Mouse (Mus musculus) G1E (cell line): ENCODE measurements around the gene Nqo1.

Experiments
- CTCF ChIP-seq: IDR thresholded peaks from 2 replicates; pipeline ENCODE4 v1.5.1; 2012; ENCODE audit warnings: low read depth, low read length, inconsistent platforms, mixed read lengths
- GATA1 ChIP-seq: IDR thresholded peaks from 2 replicates; pipeline ENCODE4 v1.6.1; 2012; ENCODE audit warnings: borderline replicate concordance, low read length, inconsistent platforms, mixed read lengths
- POLR2AphosphoS5 ChIP-seq: IDR thresholded peaks from 2 replicates; pipeline ENCODE4 v1.6.1; 2012; ENCODE audit warnings: low read depth, low read length, inconsistent platforms; ENCODE audit not compliant: insufficient replicate concordance
- TAL1 ChIP-seq: conservative IDR thresholded peaks from 2 replicates; pipeline ENCODE4 v1.6.1; 2012; ENCODE audit warnings: low read depth, low read length, inconsistent platforms, mixed read lengths

DNA sequence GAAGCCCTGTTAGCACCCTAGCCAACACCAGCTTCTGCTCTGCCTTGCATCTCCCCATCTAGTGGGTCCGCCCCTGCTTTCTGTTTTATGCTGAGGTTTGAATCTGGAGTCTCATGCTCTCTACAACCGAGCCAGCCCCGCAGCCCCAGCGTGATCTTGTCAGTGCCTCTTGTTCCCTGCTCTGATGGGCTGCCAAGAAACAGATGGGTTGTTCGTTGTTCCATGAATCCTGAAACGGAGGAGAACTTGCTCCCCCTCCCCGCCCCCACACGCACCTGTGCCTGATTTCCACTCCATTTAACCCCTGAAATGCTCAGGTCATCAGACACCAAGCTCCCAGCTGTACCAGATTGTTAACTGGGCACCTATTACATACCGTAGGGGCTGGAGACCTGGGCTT is 3.5 kb downstream of the Nqo1 start:
- TF ChIP-seq CTCF: no peak
- no peak for TF ChIP-seq POLR2AphosphoS5
- TF ChIP-seq TAL1: no peak
- TF ChIP-seq GATA1: no peak
